Mouse (Mus musculus) heart, postnatal 14 days (tissue): ENCODE data around the gene Galnt6. TPM values are rescaled to one million over a fixed set of nuclear protein-coding genes. Genes with fewer than 3 reads are reported as not detected.
"Not testable (repeated sequence)": the region's sequence is repeated elsewhere in the genome, so short reads cannot be mapped to it uniquely, and the experiment has no call there.

Source experiments
- DNase-seq, 2 experiments: peaks; one replicate each; pipeline ENCODE4 v3.0.0; 2021 to 2022
- intact Hi-C: fragments of 180-260 bp; cut with DNase I; formaldehyde crosslinking; loops from one replicate; pipeline ENCODE4 v1.15.1; 2025
- long read RNA-seq, 2 experiments: library from polyadenylated mRNA; stranded (forward); transcript quantifications; one replicate each; pipeline ENCODE4 v2.0.0; 2021
- total RNA-seq, 2 experiments: library from RNA; stranded (reverse); gene quantifications; 2 replicates each; pipeline ENCODE4 v1.2.3; 2021

The Galnt6 gene
- total RNA-seq = 1 to 10 TPM; 1.5 to 1.8 TPM
- long read RNA-seq, experiment 1, partial matches to known transcripts = 1 of 6 reads
- long read RNA-seq, experiment 1, other reads (novel, unspliced or antisense) = 0 of 6 reads
- long read RNA-seq, experiment 2, partial matches to known transcripts = 1 of 5 reads
- long read RNA-seq, experiment 2, other reads (novel, unspliced or antisense) = 0 of 5 reads

DNA sequence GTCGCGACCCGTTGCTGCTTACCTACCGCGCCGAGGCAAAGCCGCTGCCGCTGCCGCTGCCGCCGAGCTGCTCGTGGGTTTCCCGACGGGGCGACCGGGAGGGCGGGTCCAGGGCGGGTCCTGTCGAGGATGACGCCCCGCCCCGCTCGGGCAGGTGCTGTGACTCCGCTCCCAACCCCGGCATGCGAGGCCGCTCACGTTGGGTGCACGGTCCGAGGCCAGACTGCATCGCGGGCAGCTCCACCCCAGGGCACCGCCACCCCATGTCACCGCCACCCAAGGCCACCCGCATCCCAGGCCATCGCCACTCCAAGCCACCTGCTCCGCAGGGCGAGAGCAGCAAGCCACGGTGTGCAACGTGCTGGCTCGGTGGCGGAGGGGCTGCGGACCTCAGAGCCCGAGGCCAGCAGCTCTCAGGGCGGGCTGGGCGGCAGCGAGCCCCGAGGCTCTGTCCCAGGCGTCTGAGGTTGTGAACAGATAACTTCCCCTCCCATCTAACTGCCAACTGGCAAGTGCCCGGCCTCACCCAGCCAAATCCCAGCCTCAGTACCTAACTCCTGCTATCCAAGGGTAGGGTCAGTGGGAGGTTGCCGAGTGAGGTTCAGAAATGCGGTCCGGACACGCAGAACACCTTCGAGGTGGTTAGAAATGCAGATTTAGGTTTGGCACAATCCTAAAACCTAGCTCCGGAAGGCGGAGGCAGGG, at the start of gene Galnt6:
TSS of gene Galnt6 (minus strand) at position 96 of the 705 bp plus-strand sequence.
- intact Hi-C loops = no loop called here
- DNase-seq = peak in 1 of 2 experiments; percentile 47

DNA sequence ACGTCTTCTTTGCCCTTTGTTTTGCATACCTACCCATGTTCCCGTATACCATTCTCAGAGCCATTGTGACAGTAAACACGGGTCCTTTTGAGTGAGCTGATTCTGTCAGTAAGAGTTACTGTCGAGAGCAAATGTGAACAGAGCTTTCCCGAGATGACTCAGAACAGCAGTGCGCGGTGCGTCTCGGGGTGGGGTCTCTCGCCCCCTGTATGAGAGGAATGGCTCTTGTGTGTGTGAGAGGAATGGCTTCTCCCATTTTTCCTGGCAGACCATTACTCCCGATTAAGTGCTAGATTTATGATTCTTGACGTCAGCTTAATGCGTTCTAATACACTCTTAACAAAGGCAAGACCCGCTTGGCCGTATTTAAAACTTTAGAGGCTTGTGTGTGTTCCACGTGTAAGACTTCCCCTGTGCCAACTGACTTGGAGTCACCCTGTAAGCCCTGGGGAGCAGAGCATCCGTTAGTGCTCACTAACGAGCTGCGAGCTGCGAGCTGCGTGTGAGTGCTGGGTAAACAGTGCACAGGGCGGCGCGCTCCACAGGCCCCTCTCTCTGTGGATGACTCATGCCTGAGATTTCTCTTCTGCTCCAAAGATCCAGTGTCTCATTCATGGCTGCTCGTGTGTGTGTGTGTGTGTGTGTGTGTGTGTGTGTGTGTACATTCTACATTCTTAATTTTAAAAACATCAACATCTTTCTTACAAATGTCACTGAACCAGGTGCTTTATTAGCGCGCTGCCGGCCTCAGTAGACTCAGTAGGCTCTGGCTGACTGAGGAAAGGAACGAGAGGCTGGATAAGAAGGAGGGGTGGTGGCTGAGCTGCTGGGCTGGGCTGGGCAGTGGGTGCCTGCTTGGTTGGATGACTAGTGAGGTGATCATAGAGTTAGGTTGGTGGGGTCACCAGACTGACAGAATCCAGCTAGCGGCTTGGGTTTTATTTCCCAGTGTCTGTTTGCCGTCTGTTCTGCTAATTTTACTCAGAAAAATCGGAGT, 48.1 kb upstream of the Galnt6 start:
- intact Hi-C loops = no loop called here
- peak in 1 of 2 experiments; percentile 20 for DNase-seq

DNA sequence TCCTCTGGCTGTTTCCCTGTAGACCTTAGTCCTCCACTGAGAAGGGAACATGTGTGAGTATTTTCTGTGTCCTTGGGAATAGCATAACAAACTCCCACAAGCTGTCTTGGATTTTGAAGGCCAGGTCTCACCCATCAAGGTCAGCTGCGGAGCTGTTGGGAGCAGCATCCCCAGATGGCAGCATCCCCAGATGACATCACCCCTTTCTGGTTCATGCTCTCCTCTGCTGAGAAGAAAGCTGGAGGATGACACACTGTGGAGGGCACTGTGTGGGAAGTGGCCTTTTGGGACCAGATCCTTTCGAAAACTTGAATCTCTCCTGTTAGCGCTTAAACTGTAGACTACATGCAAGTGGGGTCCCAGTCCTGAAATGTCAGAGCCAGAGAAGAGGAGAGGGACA, 47.2 kb upstream of the Galnt6 start:
- DNase-seq = no peak
- intact Hi-C loops = no loop called here

DNA sequence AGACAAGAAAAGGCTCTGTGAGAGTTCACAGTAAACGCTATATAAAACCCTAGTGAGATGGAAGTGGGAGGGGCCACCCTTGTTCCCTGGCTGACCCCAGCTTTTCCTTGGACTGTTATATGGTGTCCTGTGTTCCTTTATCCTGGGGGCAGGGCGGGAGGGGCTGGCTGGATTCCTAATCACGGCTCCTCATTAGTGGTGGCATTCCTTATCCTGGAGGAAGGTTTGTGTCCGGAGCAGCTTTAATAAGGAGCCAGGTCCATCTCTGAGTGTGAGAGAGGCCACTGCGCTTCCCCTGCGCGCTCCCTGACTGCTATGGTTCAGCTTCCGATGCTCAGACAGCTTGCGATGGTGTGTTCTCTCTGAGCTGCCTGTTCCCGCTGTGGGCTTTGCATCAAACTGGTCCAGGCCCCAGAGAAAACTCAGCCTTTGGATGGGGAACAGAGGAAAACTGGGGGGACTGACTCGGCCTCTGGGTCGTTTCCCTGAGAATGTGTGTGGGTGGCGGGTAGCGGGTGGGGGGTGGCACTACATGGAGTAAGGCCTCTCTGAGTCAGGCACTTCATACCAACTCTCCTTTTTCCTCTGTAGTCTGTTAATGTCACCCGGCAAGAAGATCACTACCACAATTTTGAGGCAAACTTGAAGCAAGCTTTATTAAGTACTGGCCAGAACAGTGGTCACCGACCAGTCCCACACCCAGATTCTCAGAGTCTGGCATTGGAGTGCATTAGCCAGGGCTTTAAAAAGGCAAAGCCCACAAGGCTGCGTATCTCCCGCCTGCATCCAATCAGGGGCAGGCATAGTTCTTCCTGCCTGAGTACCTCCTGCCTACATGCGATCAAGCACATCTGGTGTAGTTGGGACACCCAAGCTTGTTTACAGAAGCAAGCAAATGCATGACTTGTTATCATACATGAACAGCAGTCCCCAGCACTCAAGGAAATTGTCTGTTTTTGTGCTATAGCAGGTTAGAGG, 46.3 kb upstream of the Galnt6 start:
- DNase-seq = no peak
- intact Hi-C loops = no loop called here

DNA sequence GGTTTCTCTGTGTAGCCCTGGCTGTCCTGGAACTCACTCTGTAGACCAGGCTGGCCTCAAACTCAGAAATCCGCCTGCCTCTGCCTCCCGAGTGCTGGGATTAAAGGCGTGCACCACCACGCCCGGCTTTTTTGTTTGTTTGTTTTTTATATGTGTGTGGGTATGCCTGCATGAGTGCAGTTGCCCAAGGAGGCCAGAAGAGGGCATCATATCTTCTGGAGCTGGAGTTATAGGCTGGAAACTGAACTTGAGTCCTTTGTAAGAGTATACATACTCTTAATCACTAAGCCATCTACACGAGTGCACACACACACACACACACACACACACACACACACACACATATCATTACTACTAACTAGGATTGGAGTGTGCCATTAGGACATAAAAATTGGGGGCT, 44.7 kb upstream of the Galnt6 start:
- intact Hi-C loops, DNase-seq: not testable (repeated sequence)

DNA sequence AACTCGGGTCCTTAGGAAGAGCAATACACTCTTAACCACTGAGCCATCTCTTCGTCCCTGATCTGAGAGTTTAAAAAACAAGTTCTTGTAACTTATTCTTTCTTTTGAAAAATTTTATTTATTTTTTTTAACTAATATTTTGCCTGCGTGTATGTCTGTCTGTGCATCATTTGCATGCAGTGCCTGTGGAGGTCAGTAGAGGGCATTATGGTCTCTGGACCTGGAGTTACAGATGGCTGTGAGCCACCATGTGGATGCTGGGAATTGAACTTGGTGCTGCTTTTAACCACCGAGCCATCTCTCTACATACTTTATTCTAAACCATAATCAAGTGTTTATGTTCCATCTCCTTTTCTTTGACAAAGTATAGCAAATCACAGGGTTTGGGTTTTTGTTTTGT, 43.5 kb upstream of the Galnt6 start:
- no peak for DNase-seq
- intact Hi-C loops = no loop called here

DNA sequence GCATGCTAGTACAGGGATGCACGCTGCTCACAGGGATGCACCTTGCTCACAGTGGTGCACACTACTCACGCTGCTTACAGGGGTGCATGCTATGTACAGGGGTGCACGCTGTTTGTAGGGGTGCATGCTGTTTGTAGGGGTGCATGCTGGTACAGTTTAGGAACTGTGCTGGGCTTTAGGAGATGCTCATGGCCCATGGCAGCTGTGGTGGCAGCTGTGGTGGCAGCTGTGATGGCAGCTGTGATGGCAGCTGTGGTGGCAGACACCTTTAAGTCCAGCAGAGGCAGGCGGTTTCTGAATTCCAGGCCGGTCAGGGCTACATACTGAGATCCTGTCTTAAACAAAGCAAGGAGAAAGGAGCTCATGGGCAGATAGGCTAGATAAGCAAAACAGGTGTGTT, 41.2 kb upstream of the Galnt6 start:
- no peak for DNase-seq
- intact Hi-C loops = no loop called here

DNA sequence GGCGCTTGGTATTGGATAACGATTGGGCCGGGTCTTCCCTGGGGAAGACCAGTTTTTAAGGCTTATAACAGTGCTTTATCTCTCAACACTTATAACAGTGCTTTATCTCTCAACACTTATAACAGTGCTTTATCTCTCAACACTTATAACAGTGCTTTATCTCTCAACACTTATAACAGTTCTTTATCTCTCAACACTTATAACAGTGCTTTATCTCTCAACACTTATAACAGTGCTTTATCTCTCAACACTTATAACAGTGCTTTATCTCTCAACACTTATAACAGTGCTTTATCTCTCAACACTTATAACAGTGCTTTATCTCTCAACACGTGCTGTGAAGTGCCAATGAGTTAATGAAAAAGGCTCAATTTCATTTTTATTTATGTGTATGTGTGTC, 39.8 kb upstream of the Galnt6 start:
- intact Hi-C loops, DNase-seq: not testable (repeated sequence)

DNA sequence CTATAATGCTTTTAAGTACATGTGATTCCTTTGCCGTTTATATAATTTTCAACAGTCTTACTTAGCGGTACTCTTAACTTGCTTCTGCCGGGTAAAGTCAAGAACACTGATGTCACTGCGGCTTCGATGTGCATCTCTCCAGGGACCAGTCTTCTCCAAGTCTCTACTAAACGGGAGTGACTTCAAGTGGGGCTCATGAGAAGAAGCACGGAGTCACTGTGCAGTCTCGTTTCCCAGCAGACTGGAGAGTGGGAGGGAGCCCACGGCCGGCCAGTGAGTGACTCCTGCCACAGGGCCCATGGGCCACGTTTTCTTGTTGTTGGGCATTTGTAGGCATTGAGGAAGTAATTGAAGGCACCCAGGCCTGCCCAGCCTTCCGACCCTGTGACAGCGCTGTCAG, 38.7 kb upstream of the Galnt6 start:
- DNase-seq = no peak
- intact Hi-C loops = no loop called here

DNA sequence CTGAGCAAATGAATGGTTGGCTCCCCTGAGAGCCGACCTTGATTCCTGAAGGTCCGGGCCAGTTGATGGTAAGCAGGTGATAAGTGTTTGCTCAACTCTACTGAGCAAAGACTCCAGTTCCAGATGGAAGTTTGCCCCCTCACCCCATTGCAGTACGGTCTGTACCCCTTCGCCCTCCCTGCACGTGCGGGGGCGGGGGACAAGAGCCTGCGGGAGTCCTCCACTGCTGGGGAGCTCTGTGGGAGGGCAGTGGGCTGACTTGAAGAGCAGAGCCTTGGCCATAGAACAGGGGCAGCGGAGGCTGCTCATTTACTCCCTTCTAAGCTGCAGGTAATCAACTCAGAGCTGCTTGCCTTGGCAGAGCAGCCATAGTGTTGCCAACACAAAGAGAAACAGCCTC, 37.6 kb upstream of the Galnt6 start:
- no peak for DNase-seq
- intact Hi-C loops = no loop called here

DNA sequence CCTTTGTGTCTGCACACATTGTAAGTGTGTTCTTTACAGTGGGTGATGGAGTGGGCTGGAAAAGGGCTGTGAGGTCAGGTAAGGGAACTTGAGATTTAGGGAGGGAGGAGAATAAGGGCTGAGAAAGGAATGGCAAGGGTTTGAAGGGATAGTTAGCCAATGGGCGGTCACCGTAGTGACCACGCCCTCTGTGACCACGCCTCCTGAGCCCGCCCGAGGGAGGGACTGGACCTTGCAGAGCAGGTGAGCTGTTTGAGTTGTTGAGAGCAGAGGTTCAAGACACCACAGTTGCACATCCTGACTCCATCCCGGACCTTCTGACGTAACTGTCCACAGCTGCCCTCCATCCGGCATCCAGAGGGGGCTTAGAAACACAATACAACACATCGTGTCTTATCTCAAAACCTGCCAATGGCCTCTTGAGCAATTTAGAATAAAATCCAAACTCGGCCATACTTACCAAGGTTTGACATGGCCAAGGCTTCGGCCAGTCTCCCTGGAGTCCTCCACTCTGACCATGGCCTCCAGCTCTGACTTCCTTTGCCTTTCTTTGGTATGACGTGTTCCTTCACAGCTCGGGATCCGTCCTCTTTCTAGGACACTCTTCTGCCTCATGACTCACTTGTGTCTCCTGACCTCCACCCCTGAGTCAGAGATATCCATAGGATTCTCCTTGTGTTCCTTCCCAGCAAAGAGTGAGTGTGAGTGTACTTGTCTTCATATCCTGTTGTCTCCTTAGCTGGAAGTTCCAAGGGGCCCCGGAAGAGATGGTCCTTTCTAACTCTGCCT, 35.2 kb upstream of the Galnt6 start:
- DNase-seq = no peak
- intact Hi-C loops = loop anchor here (5.0 kb wide), 1 partner anchor 278 kb away; no protein-coding TSS in a partner anchor

DNA sequence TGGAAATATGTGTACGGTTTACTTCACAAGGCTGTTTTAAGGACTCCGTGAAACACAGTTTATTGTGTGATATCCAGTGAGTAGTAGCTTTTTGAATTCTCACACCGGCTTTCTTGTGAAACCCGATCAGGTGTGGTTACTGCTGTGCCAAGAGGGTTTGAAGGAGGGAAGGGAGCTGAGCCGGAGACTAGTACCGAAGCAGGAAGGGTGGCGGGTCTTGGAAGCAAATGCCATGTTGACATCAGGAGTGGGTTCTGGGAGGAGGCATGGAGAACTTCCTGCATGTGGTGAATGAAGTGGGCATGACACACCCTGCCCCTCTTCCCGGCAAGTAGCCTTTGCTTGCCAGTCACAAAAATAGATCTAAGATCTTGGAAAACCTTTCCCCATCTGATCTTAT, 33.5 kb upstream of the Galnt6 start:
- DNase-seq = no peak
- intact Hi-C loops = loop anchor here (5.0 kb wide), 1 partner anchor 280 kb away; no protein-coding TSS in a partner anchor

DNA sequence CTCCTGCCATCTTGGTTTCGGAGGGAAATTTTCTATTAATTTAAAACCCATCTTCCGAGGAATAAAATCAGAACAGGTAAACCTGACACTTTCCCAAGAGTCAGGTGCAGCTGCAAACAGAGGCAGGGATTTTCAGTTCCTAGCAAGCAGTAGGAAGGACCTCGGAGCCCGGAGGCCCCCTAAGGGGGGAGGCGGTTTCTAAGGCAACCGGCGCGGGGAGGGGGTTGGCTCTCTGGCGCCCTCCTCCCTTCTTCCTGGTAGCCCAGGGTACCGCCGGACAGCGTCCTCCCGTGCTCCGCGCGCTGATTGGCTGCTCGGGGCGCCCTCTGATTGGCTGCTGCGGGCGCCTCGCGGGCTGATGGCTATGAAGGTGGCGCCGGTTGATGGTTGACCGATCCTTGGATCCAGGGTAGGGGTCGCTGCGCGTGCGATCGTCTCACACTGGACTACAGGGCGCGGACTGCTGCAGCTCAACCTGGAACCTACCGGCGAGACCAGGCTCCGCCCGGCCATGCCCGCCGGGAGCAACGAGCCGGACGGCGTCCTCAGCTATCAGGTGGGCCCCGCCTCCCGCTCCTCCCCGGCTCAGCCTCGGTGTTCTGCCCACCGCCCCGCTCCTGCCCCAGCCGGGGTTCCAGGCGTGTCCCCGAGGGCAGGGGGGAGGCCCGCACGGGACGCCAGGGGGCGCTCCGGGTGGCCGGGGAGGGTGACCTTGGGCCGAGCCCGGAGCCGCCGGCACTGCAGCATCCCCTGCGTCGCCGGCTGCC, 32.4 kb upstream of the Galnt6 start, which contains the start of gene Slc4a8:
TSS of gene Slc4a8 (plus strand) at position 329 of the 767 bp plus-strand sequence.
- DNase-seq = peak; percentile 84 to 86
- intact Hi-C loops = loop anchor here (5.0 kb wide), 1 partner anchor 281 kb away; no protein-coding TSS in a partner anchor

DNA sequence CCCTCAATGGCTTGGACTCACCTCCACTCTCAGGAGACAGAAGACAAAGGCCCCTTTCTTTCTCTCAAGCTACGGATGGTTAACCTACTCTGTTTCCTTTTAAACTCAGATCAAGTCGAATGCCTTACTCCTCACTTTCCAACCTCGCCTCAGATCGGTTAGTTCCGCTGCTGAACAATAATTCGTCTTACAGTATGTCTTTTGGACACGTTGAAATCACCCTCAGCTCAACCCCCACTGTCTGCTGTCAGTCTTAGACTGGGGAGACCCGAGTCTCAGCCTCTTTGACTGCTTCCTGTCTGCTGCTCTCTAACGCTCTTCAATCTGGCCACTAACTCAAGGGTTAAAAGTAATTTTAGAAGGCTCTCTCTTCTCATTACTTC, 31.9 kb upstream of the Galnt6 start:
- no peak for DNase-seq
- intact Hi-C loops = loop anchor here (5.0 kb wide), 1 partner anchor 281 kb away; no protein-coding TSS in a partner anchor

DNA sequence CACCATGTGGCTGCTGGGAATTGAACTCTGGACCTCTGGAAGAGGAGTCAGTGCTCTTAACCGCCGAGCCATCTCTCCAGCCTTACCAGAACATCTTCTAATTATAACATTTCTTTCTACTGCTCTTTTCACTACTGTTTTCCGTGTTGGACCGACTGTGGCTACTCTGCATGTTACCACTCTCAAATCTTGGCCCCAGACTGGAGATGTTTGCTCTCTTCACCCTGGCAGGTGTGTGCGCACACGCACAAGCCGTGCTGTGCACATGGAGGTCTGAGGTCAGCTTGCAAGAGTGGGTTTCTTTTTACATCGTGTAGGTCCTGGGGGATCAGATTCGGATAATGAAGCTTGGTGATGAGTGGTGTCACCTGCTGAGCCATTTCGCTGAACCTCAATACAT, 30.1 kb upstream of the Galnt6 start:
- intact Hi-C loops = loop anchor here (5.0 to 10.0 kb wide), 2 partner anchors 238 to 356 kb away; partner anchors contain the start of gene Ankrd33
- DNase-seq = no peak

DNA sequence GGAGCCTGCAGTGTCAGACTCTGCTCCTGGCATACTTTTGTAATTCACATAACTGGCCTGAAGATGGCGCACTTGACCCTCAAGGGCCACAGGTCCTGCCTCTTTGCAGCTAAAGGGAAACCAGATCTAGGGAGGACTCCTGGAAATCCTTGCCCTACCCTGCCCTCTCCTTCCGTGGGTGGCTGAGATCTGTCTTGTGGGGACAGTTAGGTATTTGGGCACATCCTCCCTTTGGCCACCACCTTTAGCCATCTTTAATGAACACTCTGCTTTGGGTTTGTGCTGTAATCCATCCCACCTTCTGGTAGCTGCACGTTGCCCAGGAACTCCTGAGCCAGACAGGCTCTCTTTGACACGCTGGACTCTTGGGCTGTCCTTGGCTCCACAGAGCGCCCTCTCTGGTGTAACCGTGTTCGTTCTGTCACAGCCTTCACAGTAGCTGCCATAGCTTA, 28.4 kb upstream of the Galnt6 start:
- peak; percentile 63 to 78 for DNase-seq
- intact Hi-C loops = loop anchor here (1.0 to 10.0 kb wide), 3 partner anchors 82 to 357 kb away; partner anchors contain the start of gene Ankrd33

DNA sequence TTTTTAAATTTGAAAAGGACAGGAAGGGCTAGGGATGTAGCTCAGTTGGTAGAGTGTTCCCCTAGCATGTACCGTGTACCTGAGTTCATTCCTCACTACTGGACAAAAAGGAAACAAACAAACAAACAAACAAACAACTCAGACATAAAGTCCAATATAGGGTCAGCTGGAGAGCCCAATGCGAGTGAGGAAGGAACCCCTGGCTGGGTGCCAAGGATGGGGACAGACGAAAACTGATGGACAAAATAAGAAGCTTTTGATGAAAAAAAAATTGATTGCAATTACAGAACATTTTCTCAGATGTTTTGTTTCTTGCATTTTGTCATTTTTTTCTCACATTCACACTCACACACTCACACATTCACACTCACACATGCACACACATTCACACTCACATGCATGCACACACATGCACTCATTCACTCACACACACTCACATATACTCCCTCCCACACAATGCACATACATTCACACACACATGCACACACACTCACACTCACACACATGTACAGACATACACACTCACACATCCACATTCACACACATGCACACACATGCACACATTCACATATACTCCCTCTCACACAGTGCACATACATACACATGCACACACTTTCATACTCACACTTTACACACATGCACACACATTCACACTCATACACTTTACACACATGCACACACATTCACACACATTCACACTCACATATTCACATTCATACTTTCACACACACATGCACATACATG, 26.9 kb upstream of the Galnt6 start:
- intact Hi-C loops = loop anchor here (5.0 to 10.0 kb wide), 2 partner anchors 241 to 359 kb away; partner anchors contain the start of gene Ankrd33
- DNase-seq = no peak
